ENCODE assay signal across 7 mouse cellular contexts in the genomic region with DNA sequence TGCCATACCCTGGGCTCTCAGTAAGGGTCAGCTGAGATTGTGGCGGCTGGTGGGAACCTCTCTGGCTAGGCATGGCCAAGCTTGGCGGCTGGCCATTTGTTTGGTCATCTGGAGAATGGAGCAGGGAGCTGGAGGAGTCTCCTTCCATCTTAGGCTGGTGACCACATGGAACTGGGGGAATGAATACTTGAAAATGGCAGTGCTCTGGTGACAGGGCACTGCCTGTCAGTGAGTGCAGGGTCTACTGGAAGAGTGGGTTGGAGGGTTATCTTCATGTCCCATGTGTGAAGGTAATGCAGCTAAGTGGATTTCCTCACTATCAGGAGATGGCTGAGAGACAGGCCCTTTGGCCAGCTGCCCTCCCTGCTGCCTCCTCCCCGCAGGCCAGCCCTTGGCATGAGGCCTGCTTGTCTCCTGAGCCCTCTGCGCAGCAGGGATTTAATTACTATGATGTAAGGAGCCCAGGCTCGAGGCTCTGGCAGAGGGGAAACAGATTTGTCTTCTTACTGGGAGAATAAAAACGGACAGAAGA. TPM values are rescaled to one million over a fixed set of nuclear protein-coding genes. Genes with fewer than 3 reads are reported as not detected.
DNase-seq lines count a peak whose midpoint lies in the region; ATAC-seq and TF ChIP-seq lines count a peak whose summit lies in the region.

No protein-coding gene starts in this region.

- H3K4me2 ChIP-seq in midbrain, embryonic 15.5 days, result no peak overlapping the region

- no peak overlapping the region for H3K9ac ChIP-seq in midbrain, embryonic 15.5 days

- peak; percentile 54; the same call in 1 of the 2 replicates for ATAC-seq in cerebellum, adult (ENCODE audit: insufficient number of reproducible peaks, low FRiP score, low TSS enrichment)
- ATAC-seq in midbrain, embryonic 15.5 days (replicated peaks), result peak; percentile 66; the same call in 1 of the 2 replicates

- H3K9me3 ChIP-seq in midbrain, embryonic 15.5 days, result no peaks in the 10 kb centered on the region

- H3K4me3 ChIP-seq in lung, adult 2 months (replicated peaks; ENCODE audit: extremely low read depth, low read depth, low read length), result no peak overlapping the region
- no peak overlapping the region for H3K4me3 ChIP-seq in midbrain, embryonic 15.5 days

- no peak for TF ChIP-seq CTCF in lung, adult 2 months (IDR thresholded peaks at IDR 0.05; ENCODE audit: insufficient read depth, low read length)

- no peak for TF ChIP-seq POLR2A in lung, adult 2 months (IDR thresholded peaks at IDR 0.05; ENCODE audit: borderline replicate concordance, extremely low read depth, low read depth, low read length)

- DNase-seq in lung, adult 18-20 months, result peak; percentile 29 to 34
- DNase-seq in lung, adult 2 months, result no peak
- peak; percentile 43 to 61 for DNase-seq in gastrocnemius, postnatal 36 days
- no peak for DNase-seq in left cerebral cortex, postnatal 36 days (ENCODE audit: low spot score in 2 of 2)
- no peak for DNase-seq in yolk sac, embryonic 10.5 days (ENCODE audit: low spot score)

- 23% methylated on average over 6 of the region's 6 CpGs for whole genome bisulfite sequencing in lung, adult 2 months
- 39% methylated on average over 6 of the region's 6 CpGs for WGBS in midbrain, embryonic 15.5 days

- H3K4me1 ChIP-seq in lung, adult 2 months (ENCODE audit: control insufficient read depth, insufficient read depth, low read length), result no peaks in the 10 kb centered on the region
- peaks cover 9% of the 10 kb centered on the region; the same call in 1 of the 2 replicates for H3K4me1 ChIP-seq in midbrain, embryonic 15.5 days

- no peaks in the 10 kb centered on the region for H3K36me3 ChIP-seq in midbrain, embryonic 15.5 days (replicated peaks)

- H3K27me3 ChIP-seq in midbrain, embryonic 15.5 days (replicated peaks), result no peaks in the 10 kb centered on the region

- peak overlapping the region; percentile 5; the same call in 1 of the 2 replicates for H3K27ac ChIP-seq in midbrain, embryonic 15.5 days

- intact Hi-C loops in gastrocnemius, postnatal 36 days (cut with DNase I), result no loop called here
- intact Hi-C loops in left cerebral cortex, postnatal 36 days (cut with DNase I), result no loop called here

RNA-seq across cellular contexts. Expression of a gene that starts 14.7 kb away (rescaled TPM):
- 6.8 and 7.1 TPM in 2 replicates for polyA plus RNA-seq in lung, adult 2 months (2012; rRNA removed)
- total RNA-seq in gastrocnemius, postnatal 36 days (2021), result 1 to 10 TPM; 1.6 to 2.0 TPM
- 8.5 and 8.7 TPM in 2 replicates for polyA plus RNA-seq in midbrain, embryonic 15.5 days (2015; fragmentation: Nextera tagmentation; extraction: Ambion mirVana)
- total RNA-seq in left cerebral cortex, postnatal 36 days (2021), result 10 to 100 TPM; 16.4 to 23.5 TPM

Comparison
In these comparisons a context has a peak if more than half of its experiments do, and no peak if none do; other contexts are left out.
1. DNase-seq: peak in lung, adult 18-20 months (2 of 2) and gastrocnemius, postnatal 36 days (2 of 2); none in lung, adult 2 months (single experiment), left cerebral cortex, postnatal 36 days (0 of 2) and yolk sac, embryonic 10.5 days (single experiment).
2. RNA of a gene that starts 14.7 kb away (total RNA-seq): 16.4 to 23.5 TPM in left cerebral cortex, postnatal 36 days; 1.6 to 2.0 TPM in gastrocnemius, postnatal 36 days; every median in the first group is over 4 times any median in the second.